Mouse (Mus musculus) adrenal gland, postnatal 36 days (tissue): Measurements from ENCODE around the gene Sult2a6. TPM values are rescaled to one million over a fixed set of nuclear protein-coding genes. Genes with fewer than 3 reads are reported as not detected.

Source experiments
- DNase-seq, 2 experiments: peaks; one replicate each; pipeline ENCODE4 v3.0.0; 2021; ENCODE audit warnings: mixed read lengths in 1 of 2
- long read RNA-seq, 2 experiments: library from polyadenylated mRNA; stranded (forward); transcript quantifications; one replicate each; pipeline ENCODE4 v2.0.0; 2021; ENCODE audit warnings: borderline sequencing depth in 2 of 2
- total RNA-seq, 2 experiments: library from RNA; stranded (reverse); gene quantifications; 2 replicates each; pipeline ENCODE4 v1.2.3; 2021

Sult2a6 gene
- total RNA-seq = not detected
- long read RNA-seq, experiment 1 = 0 reads
- long read RNA-seq, experiment 2 = 0 reads

- no peak for DNase-seq
Measured at GRCm38 (mm10) chr7:14254770-14255169, at the start of gene Sult2a6. Gene Sult2a6, minus strand, starts transcription at chr7:14254870.

- no peak for DNase-seq
Measured at GRCm38 (mm10) chr7:14215231-14215630, 39.4 kb downstream of the Sult2a6 start.

GRCm38 (mm10) chr7:14203417-14203816 is 51.3 kb downstream of the Sult2a6 start:
- no peak for DNase-seq

GRCm38 (mm10) chr7:14202487-14202886 is 52.2 kb downstream of the Sult2a6 start:
- no peak for DNase-seq

Other genes starting within 250 kb of the Sult2a6 start
- not detected for gene Sult2a3, start 131.8 kb downstream of the Sult2a6 start, total RNA-seq
- gene Obox8, start 78.7 kb upstream of the Sult2a6 start, total RNA-seq = not detected
- under 1 TPM in 1 of 2 experiments, not detected in 1; 0.23 TPM for gene Sult2a8, start 191.9 kb upstream of the Sult2a6 start, total RNA-seq
- gene Sult2a7, start 239.4 kb upstream of the Sult2a6 start, total RNA-seq = not detected